Mouse (Mus musculus) midbrain, postnatal 0 days (tissue): ENCODE results near the gene Msrb3. TPM values are rescaled to one million over a fixed set of nuclear protein-coding genes. Genes with fewer than 3 reads are reported as not detected.
A peak's percentile ranks its signal among the peaks of the same experiment; 100 is the strongest.

ENCODE experiments used
- ATAC-seq: fragments of 200-750 bp; cut with Nextera tagmentation; 2 replicates; pipeline ENCODE4 v1.8.0; 2017; ENCODE audit warnings: moderate number of reproducible peaks, mild to moderate bottlenecking, moderate TSS enrichment, moderate library complexity; ENCODE audit not compliant: low FRiP score
- DNase-seq: peaks from one replicate; pipeline ENCODE4 v3.0.0-alpha.2; 2015; ENCODE audit warnings: low spot score
- H3K27ac ChIP-seq: fragments of 300-500 bp; sonication (generic); 2 replicates; pipeline ENCODE4 v1.5.1; 2014; ENCODE audit warnings: low read depth, mild to moderate bottlenecking, low read length, mixed read lengths
- H3K27me3 ChIP-seq: fragments of 300-500 bp; sonication (generic); 2 replicates; pipeline ENCODE4 v1.6.1; 2014; ENCODE audit warnings: low read length, control low read depth, mixed read lengths; ENCODE audit not compliant: insufficient read depth
- H3K36me3 ChIP-seq: fragments of 300-500 bp; sonication (generic); 2 replicates; pipeline ENCODE4 v1.6.1; 2014; ENCODE audit warnings: low read length, control low read depth, mixed read lengths; ENCODE audit not compliant: insufficient read depth
- H3K4me1 ChIP-seq: fragments of 300-500 bp; sonication (generic); 2 replicates; pipeline ENCODE4 v1.6.1; 2014; ENCODE audit warnings: mild to moderate bottlenecking, control low read depth, antibody characterized with exemption, low read length, mixed read lengths; ENCODE audit not compliant: insufficient read depth
- H3K4me2 ChIP-seq: fragments of 300-500 bp; sonication (generic); 2 replicates; pipeline ENCODE4 v1.6.1; 2014; ENCODE audit warnings: low read depth, mild to moderate bottlenecking, low read length, mixed read lengths; ENCODE audit not compliant: poor library complexity, severe bottlenecking
- H3K4me3 ChIP-seq: fragments of 300-500 bp; sonication (generic); 2 replicates; pipeline ENCODE4 v1.5.1; 2014; ENCODE audit warnings: low read depth, mild to moderate bottlenecking, low read length, moderate library complexity
- H3K9ac ChIP-seq: fragments of 300-500 bp; sonication (generic); replicated peaks from 2 replicates; pipeline ENCODE4 v1.6.1; 2014; ENCODE audit warnings: mild to moderate bottlenecking, low read length, moderate library complexity, mixed read lengths; ENCODE audit not compliant: poor library complexity, severe bottlenecking
- H3K9me3 ChIP-seq: fragments of 300-500 bp; sonication (generic); 2 replicates; pipeline ENCODE4 v1.6.1; 2016; ENCODE audit warnings: low read length, control low read depth
- CTCF ChIP-seq: IDR thresholded peaks from 2 replicates; pipeline ENCODE4 v1.5.1; 2016; ENCODE audit warnings: antibody characterized with exemption, mild to moderate bottlenecking
- whole genome bisulfite sequencing: fragments of 180-500 bp; shearing (Covaris S2); extraction: QIAGEN DNeasy Blood & Tissue Kit; methylation state at CpG from one replicate; pipeline ENCODE4 v1.1.7; 2014; 5-methylcytosine and 5-hydroxymethylcytosine counted together
- polyA plus RNA-seq: library from polyadenylated mRNA; unstranded; fragments of >200 nt; fragmentation: Nextera tagmentation; extraction: Ambion mirVana; gene quantifications from 2 replicates; pipeline ENCODE4 v1.2.1, GENCODE M21; 2015
- total RNA-seq: library from RNA; depleted of rRNA; stranded (reverse); fragments of >200 nt; gene quantifications from 2 replicates; pipeline ENCODE4 v1.2.3, GENCODE M21; 2014; rRNA removed

Msrb3 gene
- total and polyA plus RNA-seq, 2 experiments from 2014 or later, result 0.72 to 5.6 TPM

- H3K9ac ChIP-seq, result peak overlapping the region; percentile 39; the same call in 1 of the 2 replicates
- no peaks in the 10 kb centered on the region for H3K9me3 ChIP-seq
- DNase-seq, result peak; percentile 14
- H3K36me3 ChIP-seq, result no peaks in the 10 kb centered on the region
- H3K4me3 ChIP-seq, result peak overlapping the region; percentile 39
- no peak overlapping the region for H3K27ac ChIP-seq
- H3K4me1 ChIP-seq, result peaks cover 3% of the 10 kb centered on the region; the same call in 1 of the 2 replicates
- no peak for TF ChIP-seq CTCF
- 0% methylated on average over 15 of the region's 15 CpGs for WGBS
- no peak for ATAC-seq
- peak overlapping the region; percentile 76 for H3K4me2 ChIP-seq
- H3K27me3 ChIP-seq, result no peaks in the 10 kb centered on the region
Measured at GRCm38 (mm10) chr10:120744441-120745137, 154.3 kb downstream of the Msrb3 start.

GRCm38 (mm10) chr10:120736508-120737069, 162.3 kb downstream of the Msrb3 start:
- H3K4me1 ChIP-seq, result 0 out of 2 replicates have a peak, but pooled peaks cover 2% of the 10 kb centered on the region
- H3K9ac ChIP-seq, result no peak overlapping the region
- peak overlapping the region; percentile 21; the same call in 1 of the 2 replicates for H3K4me3 ChIP-seq
- no peak for ATAC-seq
- no peaks in the 10 kb centered on the region for H3K36me3 ChIP-seq
- no peak overlapping the region for H3K27ac ChIP-seq
- peaks cover 8% of the 10 kb centered on the region; the same call in 1 of the 2 replicates for H3K27me3 ChIP-seq
- 11% methylated on average over 14 of the region's 14 CpGs for WGBS
- no peak for TF ChIP-seq CTCF
- no peak for DNase-seq
- no peaks in the 10 kb centered on the region for H3K9me3 ChIP-seq
- H3K4me2 ChIP-seq, result peak overlapping the region; percentile 40; the same call in 1 of the 2 replicates

GRCm38 (mm10) chr10:120735722-120736507, 163.0 kb downstream of the Msrb3 start:
- no peak overlapping the region for H3K27ac ChIP-seq
- WGBS, result 9% methylated on average over 25 of the region's 25 CpGs
- ATAC-seq, result no peak
- peaks cover 8% of the 10 kb centered on the region; the same call in 1 of the 2 replicates for H3K27me3 ChIP-seq
- peak overlapping the region; percentile 21 for H3K4me3 ChIP-seq
- no peaks in the 10 kb centered on the region for H3K36me3 ChIP-seq
- TF ChIP-seq CTCF, result no peak
- H3K4me1 ChIP-seq, result 0 out of 2 replicates have a peak, but pooled peaks cover 2% of the 10 kb centered on the region
- no peak for DNase-seq
- 0 out of 2 replicates have a peak overlapping the region, but pooled peaks have one; percentile 1 for H3K9ac ChIP-seq
- H3K9me3 ChIP-seq, result no peaks in the 10 kb centered on the region
- H3K4me2 ChIP-seq, result peak overlapping the region; percentile 40

GRCm38 (mm10) chr10:120734364-120734763, 164.5 kb downstream of the Msrb3 start:
- ATAC-seq, result no peak
- WGBS, result 99% methylated on average over 2 of the region's 2 CpGs

More at GRCm38 (mm10) chr10:120734364-120734763, 164.5 kb downstream of the Msrb3 start:
- no peak for TF ChIP-seq CTCF
- Histone ChIP-seq H3K27me3 (peaks cover 8% of the 10 kb centered on the region; the same call in 1 of the 2 replicates), H3K4me2 (no peak overlapping the region), H3K9ac (no peak overlapping the region), H3K9me3 (no peaks in the 10 kb centered on the region), H3K4me1 (0 out of 2 replicates have a peak, but pooled peaks cover 2% of the 10 kb centered on the region), H3K36me3 (no peaks in the 10 kb centered on the region), H3K4me3 (no peak overlapping the region), H3K27ac (no peak overlapping the region)
- DNase-seq, result no peak

Other genes with a start within 250 kb of the Msrb3 start
- gene Lemd3, start 80.2 kb upstream of the Msrb3 start, total RNA-seq, result 31.3 and 34.7 TPM in 2 replicates
- 2.7 TPM in 2 replicates for gene Lemd3, start 80.2 kb upstream of the Msrb3 start, polyA plus RNA-seq
- gene Wif1, start 134.9 kb upstream of the Msrb3 start, total RNA-seq, result 4.7 and 7.5 TPM in 2 replicates
- gene Wif1, start 134.9 kb upstream of the Msrb3 start, polyA plus RNA-seq, result 13.7 and 13.9 TPM in 2 replicates